Mouse (Mus musculus): ENCODE measurements around the gene Cox19. TPM values are rescaled to one million over a fixed set of nuclear protein-coding genes. Genes with fewer than 3 reads are reported as not detected.

Cox19 gene
- total and polyA plus RNA-seq, 3 experiments = 81.2 to 97.6 (median 85.7) TPM

DNA sequence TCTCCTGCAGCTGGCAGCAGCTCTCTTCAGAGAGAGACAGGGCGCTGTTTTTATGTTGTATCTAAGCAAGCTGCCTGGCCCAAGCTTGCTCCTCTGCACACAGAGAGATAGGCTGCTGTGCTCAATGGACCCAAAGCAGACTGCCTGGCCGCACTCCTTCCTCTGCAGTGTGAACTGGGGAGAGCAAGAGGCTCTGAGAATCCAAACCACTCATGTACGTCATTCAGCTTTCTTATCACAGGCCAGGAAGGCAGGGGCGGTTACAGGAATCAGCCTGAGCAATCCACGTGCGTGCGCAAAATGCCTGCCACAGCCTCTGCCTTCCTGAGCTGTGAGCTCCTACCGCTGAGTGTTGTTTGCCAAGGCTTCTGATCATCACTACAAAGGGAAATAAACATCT lies 31.5 kb upstream of the Cox19 start:
- DNase-seq = peak; percentile 67

DNA sequence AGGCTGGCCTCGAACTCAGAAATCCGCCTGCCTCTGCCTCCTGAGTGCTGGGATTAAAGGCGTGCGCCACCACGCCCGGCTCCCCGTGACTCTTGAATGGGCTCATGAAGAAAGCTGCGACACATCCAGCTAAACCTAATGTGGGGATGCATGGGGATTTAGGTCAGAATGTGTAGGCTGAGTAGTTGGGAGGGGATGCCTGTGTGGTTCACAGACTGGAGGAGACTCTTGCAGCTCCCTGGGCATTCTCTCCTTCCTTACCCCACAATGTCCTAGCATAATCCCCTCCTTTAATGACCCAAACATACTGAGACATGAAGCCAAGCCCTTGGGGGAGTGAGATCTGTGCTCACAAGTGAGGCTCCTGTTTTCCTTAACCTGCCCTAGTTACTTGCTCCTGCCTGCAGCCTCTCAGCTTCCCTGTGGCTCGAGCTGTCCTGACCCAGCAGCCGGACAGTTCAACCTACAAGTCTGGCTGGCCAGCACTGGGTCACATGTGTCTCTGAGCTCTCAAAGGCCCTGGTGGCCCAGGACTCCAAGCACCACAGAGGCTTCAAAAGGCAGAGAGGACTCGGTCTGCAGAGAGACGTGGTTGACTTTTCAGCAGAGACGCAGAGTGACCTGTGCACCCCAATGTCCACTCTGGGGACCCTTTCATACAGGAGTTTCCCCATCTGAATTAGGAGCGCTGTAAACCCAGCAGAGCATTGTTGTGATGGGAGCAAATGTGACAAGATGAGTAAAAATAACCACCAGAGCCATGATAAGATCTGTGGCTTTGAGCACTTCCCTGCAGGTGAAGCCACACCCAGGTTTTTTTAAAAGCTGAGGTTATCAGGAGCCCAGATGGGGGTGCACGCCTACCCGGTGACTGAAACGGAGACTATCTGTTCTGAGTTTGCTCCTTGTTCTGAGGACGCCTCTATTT lies 30.6 kb upstream of the Cox19 start:
- no peak for DNase-seq

DNA sequence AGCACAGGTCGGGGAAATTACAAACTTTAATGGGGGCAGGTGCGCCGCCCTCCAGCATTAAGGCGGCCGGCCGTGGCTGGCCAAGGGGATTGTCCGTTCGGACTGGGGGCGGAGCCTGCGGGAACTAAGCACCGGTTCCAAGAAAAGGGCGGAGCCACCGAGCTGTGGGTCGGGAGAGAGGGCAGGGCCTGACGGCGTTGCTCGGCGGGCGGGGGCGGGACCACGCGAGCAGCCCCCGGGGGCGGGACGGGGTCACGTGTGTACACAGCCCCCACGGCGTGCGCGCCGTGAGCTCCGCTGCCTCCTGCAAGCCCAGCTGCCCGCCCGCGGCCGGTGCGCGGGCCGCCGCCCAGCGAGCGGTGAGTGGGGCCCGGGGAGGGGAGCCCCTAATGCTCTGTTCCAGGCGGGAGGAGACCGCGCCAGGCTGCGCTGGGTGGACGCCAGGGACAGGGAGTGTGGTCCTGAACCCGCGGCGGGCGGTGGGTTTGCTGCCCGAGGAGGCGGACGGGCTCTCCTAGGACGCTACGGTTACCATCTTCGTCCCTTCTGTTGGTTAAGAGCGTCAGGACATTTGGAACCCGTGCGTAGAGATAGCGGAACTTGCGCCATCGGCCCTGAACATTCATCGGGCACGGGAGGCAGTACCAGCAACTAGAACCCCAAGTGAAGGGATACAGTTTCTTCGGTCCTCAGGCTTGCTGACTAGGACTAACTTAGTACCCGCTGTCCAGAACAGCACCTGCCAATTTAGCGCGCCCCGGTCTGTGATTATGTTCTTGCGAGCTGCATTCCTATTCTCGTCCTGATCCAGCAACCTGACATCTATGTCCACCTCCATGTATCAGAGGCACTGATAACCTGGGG lies 29.4 kb upstream of the Cox19 start:
- peak; percentile 99 for DNase-seq

DNA sequence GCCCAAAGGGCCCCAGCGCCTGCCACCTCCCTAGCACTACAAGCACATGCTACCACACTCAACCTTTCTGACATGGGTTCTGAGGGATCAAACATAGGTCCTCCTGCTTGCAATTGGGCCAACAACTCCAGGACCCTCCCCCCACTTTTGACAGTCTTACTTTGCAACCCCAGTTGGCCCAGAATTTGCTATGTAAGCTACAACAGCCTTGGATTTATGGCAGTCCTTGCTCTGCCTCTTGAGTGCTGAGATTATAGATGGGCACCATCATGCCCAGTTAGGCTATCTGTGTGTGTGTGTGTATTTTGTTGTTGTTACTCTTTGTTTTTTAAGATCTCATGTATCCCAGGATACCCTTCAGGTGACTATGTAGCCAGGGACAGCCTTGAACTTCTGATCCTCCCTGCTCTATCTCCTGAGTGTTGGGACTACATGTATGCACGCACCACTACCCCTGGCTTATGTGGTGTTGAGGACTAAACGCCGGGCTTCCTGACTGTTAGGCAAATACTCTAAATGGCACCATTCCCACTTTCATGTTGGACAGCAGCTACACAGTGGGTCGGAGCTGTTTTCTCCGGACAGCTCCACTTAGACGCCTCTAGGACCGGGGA lies 28.7 kb upstream of the Cox19 start:
- no peak for DNase-seq

DNA sequence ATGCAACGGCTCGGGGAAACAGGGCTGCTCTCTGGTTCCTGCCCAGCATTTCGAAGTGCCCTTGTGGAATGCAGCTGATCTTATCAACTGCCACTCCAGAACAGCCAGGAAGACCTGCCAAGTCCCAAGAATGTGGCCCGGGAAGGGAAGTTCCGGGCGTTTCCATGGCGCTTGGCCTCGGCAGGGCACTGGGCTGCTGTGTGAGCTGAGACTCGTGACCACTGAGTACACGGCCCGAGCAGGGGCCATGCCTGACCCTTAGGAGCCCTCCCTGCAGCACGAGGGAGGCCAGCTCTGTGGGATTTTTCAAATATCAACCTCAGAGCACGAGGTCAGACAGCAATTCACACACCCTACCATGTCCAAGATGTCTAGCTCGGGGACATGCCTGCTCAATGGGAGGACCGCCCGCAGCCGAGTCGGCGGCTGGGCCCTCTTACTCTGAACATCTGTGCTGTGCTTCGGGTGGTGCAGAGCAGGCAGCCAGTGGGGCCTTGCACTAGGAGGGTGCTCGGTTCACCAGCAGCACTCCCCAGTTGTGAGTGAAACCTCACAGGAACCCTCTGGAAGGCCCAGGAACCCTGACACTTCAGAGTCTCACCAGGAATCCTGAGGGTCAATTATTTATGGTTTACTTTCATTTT lies 27.9 kb upstream of the Cox19 start:
- peak; percentile 91 for DNase-seq

DNA sequence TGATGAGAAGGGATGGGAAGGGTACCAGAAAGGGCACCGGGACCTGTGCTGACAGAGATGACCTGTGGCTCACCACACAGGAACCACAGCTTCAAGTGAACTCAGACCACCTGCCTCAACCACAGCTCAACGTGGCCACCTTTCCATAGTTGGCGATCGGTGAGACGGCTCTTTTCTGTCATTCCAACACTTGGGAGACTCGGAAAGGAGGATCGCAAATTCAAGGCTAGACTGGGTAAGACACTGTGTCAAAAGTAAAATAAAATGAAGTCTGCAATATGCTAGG lies 27.0 kb upstream of the Cox19 start:
- no peak for DNase-seq

DNA sequence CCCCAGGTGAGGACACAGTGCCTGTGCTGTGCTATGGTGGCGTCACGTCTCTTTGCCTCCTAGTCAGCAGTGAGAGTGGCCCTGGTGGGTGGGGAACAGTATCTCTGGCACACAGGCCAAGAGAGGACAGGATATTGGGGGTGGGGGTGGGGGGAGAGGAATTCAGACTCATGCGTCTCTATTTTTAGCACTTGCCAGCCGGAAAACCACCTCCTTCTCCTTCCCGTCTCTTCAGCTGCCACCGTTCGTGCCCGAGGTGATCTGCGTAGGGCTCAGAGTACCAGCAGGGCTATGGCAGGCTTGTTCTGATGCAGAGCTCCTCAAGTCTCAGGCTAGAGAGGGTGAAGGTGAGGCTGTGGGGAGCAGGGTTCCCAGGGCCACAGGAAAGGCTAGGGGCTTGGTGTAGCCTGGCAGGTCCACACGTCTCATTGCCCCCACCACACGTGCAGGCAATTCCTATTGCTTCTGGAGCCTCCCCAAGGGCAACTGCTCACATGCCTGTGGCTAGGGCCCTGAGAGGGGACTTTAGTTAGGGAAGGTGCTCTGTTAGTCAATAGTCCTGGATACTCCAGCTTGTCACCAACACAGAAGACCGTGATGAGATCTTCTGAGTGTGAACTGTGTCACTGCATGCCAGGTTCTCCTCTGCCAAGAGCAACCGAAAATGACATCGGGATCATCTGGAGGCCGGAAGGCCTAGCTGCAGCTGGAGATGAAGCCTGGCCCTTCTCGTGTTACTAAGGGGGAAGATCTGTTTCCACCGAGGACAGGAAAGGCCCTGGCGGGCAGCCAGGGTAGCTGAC lies 26.5 kb upstream of the Cox19 start, which contains the start of gene Gpr146:
TSS of gene Gpr146 (plus strand) at position 230 of the 803 bp plus-strand sequence.
- DNase-seq = peak; percentile 85

DNA sequence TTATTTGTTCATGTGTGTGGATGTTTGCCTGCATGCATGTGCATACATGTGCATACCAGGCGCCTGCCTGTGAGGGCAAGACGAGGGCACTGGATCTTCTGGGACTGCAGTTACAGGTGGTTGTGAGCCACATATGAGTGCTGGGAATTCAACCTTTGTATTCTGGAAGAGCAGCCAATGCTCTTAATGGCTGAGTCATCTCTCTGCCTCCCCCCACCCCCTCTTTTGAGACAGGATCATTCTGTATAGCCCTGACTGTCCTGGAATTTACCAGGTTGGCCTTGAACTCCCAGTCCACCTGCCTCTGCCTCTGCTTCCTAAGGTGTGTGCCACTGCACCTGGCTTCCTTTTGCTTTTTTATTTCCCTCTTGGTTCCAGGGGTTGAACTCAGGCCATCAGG lies 23.6 kb upstream of the Cox19 start:
- no peak for DNase-seq

DNA sequence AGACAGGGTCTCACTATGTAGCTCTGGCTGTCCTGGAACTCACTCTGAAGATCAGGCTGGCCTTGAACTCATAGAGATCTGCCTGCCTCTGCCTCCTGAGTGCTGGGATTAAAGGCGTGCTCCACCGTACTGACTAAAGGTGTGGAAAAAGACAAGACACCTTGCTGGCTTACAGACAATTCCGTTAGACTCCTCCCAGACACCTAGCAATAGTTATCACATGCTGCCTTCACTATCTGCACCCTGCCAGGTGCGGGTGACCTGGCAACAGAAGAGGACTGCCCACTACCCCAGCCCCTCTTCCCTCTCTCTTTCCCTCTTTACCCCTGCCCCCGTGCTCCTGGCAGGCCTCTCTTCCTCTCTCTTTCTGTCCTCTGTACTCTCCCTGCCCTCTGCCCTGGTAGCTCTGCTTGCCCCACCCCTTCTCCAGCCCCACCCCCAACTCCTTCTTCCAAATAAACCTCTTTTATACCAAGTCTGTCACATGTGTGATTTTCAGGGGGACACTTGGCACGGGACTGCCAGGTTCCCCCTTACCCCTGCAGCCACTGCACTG lies 22.7 kb upstream of the Cox19 start:
- DNase-seq = no peak

DNA sequence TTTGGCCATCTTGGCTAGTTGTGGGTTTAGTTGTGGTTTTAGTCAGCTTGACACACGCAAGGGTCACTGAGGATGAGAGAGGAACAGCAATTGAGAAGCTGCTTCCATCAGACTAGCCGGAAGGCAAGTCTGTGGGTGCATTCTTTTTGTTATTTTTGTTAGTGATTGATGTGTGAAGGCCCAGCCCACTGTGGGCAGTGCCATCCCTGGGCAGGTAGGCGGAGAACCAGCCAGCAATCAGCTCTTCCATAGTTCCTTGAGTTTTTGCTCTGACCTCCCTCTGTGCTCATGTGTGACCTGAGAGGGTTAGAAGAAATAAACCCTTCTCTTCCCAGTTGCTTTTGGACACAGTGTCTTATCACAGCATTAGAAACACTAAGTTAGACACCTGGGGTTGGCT lies 21.9 kb upstream of the Cox19 start:
- DNase-seq = no peak

DNA sequence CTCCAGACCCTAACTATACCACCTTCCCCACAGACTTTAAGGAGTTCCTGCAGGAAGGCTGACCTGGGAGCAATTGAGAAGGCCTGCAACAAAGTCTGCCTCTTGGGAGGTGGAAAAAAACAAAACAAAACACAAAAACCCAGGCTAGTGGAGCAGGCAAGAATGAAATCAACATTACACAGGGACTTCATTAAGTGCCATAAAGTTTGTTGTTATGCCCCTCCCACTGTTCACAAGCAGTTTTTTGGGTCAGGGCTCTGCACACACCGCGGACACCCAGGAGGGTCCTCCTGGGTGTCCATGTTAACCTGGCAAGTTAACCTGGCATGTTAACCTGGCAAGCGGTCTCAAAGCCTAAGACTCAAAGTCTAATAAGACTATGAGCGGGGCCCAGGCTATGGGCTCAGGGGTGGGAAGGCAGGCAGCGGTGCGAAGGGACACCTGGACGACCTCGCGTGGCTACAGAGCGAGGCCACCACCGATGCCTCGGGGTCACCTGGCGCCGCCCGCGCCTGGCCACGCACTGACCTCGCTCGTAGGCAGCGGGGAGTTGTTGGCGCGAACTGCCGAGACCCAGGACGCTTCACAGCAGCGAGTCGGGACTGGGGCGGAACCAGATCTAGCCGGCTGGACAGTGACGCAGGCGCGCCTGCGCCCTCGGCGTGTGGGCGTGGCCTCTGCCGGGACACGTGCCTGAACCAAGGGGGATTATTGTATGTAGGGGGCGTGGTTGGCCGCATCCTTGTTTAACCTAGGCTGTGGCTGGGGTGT lies 20.6 kb upstream of the Cox19 start:
- peak; percentile 96 for DNase-seq

DNA sequence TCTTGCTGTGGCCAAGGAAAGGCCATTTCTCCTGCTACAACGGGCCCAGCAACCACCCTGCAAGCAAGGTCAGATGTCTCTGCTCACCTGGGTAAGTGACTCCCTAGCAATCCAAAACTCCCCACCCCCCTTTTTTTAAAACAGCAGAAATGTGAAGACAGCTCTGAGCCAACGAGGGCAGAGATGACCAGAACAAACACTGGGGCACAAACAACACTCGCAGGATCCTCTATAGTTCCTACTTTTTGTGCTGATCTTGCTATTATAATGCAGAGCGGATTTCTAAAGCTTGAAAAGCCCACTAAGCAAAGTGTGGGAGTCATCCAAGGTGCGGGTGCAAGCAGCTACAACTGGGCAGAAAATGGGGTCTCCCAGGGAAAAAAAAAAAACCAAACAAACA lies 19.9 kb upstream of the Cox19 start:
- no peak for DNase-seq

DNA sequence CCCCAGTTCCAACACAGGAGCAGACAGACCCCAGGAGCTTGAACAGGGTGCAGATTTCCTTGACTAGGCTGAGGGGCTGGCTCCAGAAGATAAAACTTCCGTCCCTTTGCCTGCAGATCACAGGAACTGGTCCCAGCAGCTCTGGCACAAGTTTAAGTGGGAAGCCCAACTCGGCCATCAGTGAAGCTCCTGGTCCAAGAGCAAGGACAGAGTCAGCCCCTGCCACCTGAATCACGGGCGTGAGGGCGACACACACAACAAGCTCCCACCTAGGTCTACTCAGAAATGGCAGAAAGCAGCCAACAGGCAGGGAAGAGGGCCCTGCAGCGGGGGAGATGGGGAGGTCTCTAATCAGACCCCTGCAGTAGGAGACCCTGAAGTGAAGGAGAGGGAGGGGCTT lies 19.1 kb upstream of the Cox19 start:
- no peak for DNase-seq

DNA sequence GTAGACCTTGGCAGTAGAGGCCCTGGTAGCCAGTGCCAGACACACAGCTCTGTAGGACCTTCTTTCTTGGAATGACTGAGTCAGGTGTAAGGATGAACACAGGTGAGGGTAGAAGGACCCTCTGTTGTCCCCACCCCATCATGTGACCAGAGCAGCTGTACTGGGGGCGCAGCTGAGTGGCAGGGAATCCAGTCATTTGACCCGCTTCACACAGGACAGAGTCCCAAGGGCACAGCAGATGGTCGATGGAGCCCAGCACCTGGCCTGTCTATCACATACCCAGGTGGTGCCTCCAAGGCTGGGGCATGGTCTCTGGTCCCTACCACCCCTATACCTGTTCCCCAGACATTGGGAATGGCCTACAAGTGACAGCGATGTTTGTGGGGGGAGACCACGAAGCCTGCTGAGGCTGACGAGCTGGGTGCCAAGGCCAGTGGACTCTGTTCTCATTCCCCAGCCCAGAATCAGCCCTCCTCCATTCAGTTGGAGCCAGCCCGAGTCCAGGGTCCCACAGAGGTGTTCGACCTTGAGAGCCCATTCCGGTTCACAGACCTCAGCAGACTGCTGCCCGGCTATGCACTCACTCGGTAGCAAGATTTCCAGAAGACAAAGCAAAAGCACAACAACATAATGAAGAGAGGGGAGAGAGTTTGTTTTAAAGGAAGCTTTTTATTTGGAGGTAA lies 17.6 kb upstream of the Cox19 start:
- no peak for DNase-seq

DNA sequence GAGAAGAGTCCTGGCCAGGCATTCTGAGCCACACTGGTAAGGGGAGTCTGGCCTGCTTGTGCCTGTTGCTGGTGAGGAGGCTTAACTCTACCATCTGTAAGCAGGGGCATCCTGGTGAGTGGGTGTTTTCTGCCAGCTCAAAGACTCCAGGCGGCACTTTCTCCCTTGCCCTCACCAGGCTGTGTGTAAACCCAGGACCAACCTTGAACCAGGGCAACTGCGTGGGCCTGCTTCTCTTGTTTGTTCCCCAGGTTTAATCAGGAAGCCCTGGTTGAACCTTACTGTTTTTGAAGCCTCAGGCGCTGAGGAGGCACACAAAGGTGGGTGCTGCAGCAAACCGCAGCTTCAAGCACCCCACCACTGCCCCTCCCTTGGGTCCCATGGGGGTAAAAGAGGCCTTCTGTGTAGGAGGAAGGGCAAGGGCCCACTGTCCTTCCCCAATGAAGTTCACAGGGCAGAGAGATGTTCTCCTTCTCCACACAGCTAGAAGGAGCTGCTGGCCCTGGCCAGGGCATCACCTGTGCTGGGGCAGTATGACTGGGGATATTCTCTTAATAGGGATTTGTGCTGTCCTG lies 16.8 kb upstream of the Cox19 start:
- no peak for DNase-seq

DNA sequence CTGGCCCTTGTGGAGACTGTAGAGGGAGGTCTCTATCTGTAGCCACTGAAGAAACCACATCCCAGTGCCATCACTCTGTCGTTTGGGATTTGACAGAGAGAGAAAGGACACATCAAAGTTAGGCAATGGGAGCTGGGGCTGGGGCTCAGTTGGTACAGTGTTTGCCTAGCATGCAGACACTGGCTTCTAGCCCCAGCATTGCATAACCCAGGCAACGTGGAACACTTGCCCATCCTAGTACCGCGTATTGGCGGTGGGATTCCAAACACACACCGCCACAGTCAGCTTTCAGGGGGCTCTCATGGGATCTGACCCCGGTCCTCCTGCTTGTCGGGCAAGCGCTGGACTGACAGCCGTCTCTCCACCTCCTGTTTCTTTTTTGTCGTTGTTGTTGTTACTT lies 15.3 kb upstream of the Cox19 start:
- DNase-seq = no peak

DNA sequence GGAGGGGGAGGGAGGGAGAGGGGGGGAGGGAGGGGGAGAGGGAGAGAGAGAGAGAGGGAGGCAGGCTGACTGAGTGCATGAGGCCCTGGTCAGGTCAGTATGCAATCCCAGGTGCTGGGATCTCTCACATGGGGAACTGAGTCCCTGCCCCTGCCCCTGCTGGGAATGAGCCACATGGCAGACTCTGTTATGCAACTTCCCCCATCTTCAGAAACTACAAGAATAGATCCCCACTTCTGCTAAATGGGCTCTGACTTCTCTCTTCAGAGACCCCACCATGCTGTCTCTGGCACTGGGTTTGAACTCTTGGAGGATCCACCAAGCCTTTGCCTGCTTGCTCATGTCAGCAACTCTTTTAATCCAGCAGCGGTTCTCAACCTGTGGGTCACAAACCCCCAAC lies 14.6 kb upstream of the Cox19 start:
- no peak for DNase-seq

DNA sequence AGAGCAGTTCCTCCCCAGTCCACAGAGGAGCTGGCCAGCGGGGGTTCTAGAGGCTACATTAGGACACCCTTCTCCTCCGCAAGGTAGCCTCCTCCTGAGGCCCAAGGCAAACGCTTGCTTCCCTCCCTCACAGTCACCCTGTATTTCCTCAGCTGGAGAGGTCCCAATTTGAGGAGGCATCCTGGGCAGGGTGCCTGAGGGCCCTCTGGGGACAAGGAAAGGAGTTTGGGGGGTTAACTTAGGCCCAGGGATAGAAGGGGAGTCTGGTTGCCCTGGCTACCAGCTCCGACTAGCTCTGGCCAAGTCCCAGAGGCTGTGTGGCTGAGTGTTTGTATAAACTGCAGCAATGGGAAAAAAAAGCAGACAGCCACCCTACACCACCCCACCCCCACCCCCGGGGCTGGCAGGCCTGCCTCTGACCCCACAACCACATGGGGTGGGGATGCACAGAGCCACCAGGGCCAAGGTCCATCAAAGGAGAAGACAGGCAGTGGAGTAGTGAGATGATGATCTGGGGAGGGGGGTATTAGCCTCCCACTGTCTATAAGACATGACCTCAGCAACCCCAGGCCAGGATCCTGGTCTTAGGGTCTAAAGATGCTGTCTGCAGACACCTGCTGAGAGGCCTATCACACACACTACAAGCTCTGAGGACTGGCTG lies 13.8 kb upstream of the Cox19 start:
- no peak for DNase-seq

All from adrenal gland, adult 2 months (tissue).